Mouse (Mus musculus) testis, postnatal 10 days (tissue): ENCODE data around the gene Prn.

ENCODE experiments used
- DNase-seq: peaks from one replicate; pipeline ENCODE4 v3.0.0; 2021; ENCODE audit warnings: low spot score

Prn gene

GRCm38 (mm10) chr2:131994971-131995370 lies 85.2 kb downstream of the Prn start:
- no peak for DNase-seq

GRCm38 (mm10) chr2:131995742-131996141 lies 86.0 kb downstream of the Prn start:
- DNase-seq: no peak

- DNase-seq: no peak
Measured at GRCm38 (mm10) chr2:131996369-131996768, 86.6 kb downstream of the Prn start.

GRCm38 (mm10) chr2:131997356-131997755 lies 87.6 kb downstream of the Prn start:
- DNase-seq: no peak

GRCm38 (mm10) chr2:132001696-132002334 lies 92.1 kb downstream of the Prn start:
- DNase-seq: no peak

- no peak for DNase-seq
Measured at GRCm38 (mm10) chr2:132003916-132004315, 94.2 kb downstream of the Prn start.

- no peak for DNase-seq
Measured at GRCm38 (mm10) chr2:132004495-132005136, 94.9 kb downstream of the Prn start.

GRCm38 (mm10) chr2:132005445-132005844 lies 95.7 kb downstream of the Prn start:
- DNase-seq: no peak
